Mouse (Mus musculus) neural tube, embryonic 12.5 days (tissue): ENCODE measurements around the gene Psmc4. TPM values are rescaled to one million over a fixed set of nuclear protein-coding genes. Genes with fewer than 3 reads are reported as not detected.
A peak's percentile ranks its signal among the peaks of the same experiment; 100 is the strongest.

Experiments
- ATAC-seq: fragments of 200-750 bp; cut with Nextera tagmentation; 2 replicates; pipeline ENCODE4 v1.8.0; 2017; ENCODE audit warnings: low read depth, mild to moderate bottlenecking, moderate TSS enrichment, moderate library complexity; ENCODE audit not compliant: low FRiP score
- H3K27ac ChIP-seq: fragments of 300-500 bp; sonication (generic); 2 replicates; pipeline ENCODE4 v1.5.1; 2016
- H3K27me3 ChIP-seq: fragments of 300-500 bp; sonication (generic); replicated peaks from 2 replicates; pipeline ENCODE4 v1.6.1; 2016; ENCODE audit warnings: mild to moderate bottlenecking
- H3K36me3 ChIP-seq: fragments of 300-500 bp; sonication (generic); 2 replicates; pipeline ENCODE4 v1.6.1; 2016; ENCODE audit warnings: mild to moderate bottlenecking
- H3K4me1 ChIP-seq: fragments of 300-500 bp; sonication (generic); 2 replicates; pipeline ENCODE4 v1.6.1; 2016
- H3K4me2 ChIP-seq: fragments of 300-500 bp; sonication (generic); replicated peaks from 2 replicates; pipeline ENCODE4 v1.6.1; 2016; ENCODE audit warnings: mild to moderate bottlenecking
- H3K4me3 ChIP-seq: fragments of 300-500 bp; sonication (generic); 2 replicates; pipeline ENCODE4 v1.5.1; 2016
- H3K9ac ChIP-seq: fragments of 300-500 bp; sonication (generic); 2 replicates; pipeline ENCODE4 v1.6.1; 2016; ENCODE audit warnings: mild to moderate bottlenecking
- H3K9me3 ChIP-seq: fragments of 300-500 bp; sonication (generic); 2 replicates; pipeline ENCODE4 v1.6.1; 2016; ENCODE audit warnings: mild to moderate bottlenecking
- WGBS: fragments of 180-500 bp; shearing (Covaris S2); methylation state at CpG from one replicate; pipeline ENCODE4 v1.1.7; 2016; 5-methylcytosine and 5-hydroxymethylcytosine counted together
- polyA plus RNA-seq: library from polyadenylated mRNA; unstranded; fragments of >200 nt; fragmentation: Nextera tagmentation; extraction: Ambion mirVana; gene quantifications from 2 replicates; pipeline ENCODE4 v1.2.1, GENCODE M21; 2016

Psmc4 gene
- polyA plus RNA-seq, 1 experiment from 2014 or later: 331 TPM

DNA sequence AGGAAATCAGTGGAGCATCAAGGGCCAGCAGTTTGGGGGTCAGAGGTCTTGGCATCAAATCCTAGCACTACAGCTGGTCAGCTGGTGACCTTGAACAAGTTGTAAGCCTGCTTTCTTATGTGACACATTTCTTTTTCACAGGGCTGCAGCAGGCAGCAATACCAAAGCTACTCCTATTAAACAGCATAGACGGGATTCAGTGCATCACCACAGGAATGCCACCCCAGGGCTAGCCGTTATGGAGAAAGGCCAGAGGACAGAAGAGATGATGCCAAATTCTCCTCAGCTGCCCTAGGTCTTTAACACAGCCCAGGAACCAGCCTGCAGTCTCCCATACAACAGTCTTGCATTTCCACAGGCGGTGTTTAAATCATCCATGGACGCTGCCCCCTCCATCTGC lies 5.4 kb downstream of the Psmc4 start:
- 86% methylated on average over 4 of the region's 4 CpGs for WGBS
- Histone ChIP-seq H3K9me3 (no peaks in the 10 kb centered on the region), H3K27ac (no peak overlapping the region), H3K9ac (no peak overlapping the region), H3K4me2 (no peak overlapping the region), H3K36me3 (peaks cover 94% of the 10 kb centered on the region), H3K27me3 (no peaks in the 10 kb centered on the region), H3K4me3 (no peak overlapping the region), H3K4me1 (peaks cover 9% of the 10 kb centered on the region)
- no peak for ATAC-seq

DNA sequence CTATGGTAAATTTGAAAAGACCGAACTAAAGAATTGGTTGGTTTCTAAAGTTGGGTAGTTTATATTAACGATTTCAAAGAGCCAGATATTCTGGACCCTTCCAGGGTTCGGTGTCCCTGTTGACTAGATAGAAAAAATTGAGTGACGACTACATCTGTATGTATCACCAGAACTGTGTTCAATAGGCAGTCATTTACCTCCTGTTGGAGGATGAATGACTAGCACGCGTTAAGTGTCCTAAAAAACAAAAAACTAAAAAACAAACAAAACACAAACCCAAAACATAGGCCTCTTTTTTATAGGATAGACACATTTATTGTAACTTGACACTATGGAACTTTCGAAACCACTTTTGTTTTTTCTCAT lies 35.5 kb downstream of the Psmc4 start:
- Histone ChIP-seq H3K27ac (no peak overlapping the region), H3K4me3 (peak overlapping the region; percentile 61), H3K4me2 (peak overlapping the region; percentile 94), H3K27me3 (no peaks in the 10 kb centered on the region), H3K9me3 (no peaks in the 10 kb centered on the region), H3K9ac (peak overlapping the region; percentile 84), H3K4me1 (peaks cover 10% of the 10 kb centered on the region; the same call in 1 of the 2 replicates), H3K36me3 (no peaks in the 10 kb centered on the region; the same call in 1 of the 2 replicates)
- ATAC-seq: peak; percentile 42; the same call in 1 of the 2 replicates
- 24% methylated on average over 7 of the region's 7 CpGs for WGBS

DNA sequence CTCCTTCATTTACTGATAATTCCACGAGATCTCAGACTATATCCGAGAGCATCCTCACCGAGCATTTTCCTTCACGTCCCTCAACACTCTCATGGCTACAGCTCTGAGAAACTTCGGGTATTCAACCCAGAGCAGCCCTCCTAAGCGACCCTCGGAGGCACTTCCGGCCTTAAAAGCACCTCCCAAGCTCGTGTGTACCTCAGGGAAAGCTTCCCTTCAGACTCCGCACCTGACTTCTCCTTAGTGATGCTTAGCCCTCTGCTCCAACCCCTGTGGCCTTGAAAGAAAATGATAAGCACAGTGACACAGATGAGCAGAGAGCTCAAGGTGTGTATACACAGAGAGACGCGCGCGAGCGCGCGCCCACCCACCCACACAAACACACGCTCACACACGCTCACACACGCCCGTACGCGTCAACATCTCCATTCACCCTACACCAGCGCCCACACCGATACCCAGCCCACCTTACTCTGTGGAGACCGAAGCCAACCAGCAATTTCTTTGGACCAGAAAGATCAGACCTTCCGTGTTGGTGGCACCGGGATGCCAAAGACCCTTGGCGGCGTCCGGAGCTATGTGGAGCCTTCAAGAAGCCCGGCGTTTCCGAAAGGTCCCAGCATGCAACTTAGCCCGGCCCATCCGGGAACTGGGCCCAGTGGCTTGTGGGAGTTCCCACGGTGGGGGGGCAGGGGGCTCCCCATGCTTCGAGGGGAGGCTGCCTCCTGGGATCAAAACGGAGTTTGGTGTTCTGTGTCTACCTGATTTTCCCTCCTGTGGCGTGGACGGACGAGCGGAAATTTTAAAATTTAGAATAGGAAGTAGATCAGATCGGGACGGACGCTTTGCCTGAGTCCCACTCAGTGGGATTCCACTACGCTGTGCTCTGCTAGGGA lies 36.1 kb downstream of the Psmc4 start, which contains the start of gene Zfp850:
Gene Zfp850, minus strand, starts transcription at position 567 of the 896 bp plus-strand sequence.
- Histone ChIP-seq H3K4me1 (peaks cover 10% of the 10 kb centered on the region; the same call in 1 of the 2 replicates), H3K27ac (no peak within 1 kb of the TSS), H3K4me2 (peak within 1 kb of the TSS; percentile 94), H3K27me3 (no peaks in the 10 kb centered on the region), H3K36me3 (no peaks in the 10 kb centered on the region; the same call in 1 of the 2 replicates), H3K4me3 (peak within 1 kb of the TSS; percentile 61), H3K9ac (peak within 1 kb of the TSS; percentile 84), H3K9me3 (no peaks in the 10 kb centered on the region)
- under 1% methylated on average over 47 of the region's 47 CpGs for WGBS
- ATAC-seq: peak; percentile 90

DNA sequence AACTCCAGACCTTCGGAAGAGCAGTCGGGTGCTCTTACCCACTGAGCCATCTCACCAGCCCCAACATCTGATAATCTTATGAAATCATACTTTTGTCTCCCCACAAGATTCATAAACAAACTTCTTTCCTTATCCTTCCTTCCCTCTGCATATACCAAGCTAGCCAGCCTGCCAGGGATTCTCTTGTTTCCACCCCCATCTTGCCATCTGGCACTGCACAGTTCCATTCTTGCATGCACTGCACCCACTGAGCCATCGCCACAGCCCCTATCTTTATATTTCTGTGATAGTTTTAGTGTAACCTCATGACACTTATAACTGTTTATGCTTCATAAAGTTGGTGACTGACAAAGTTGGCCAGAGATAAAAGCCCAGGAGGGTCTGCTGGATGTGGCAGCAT lies 39.6 kb downstream of the Psmc4 start:
- H3K9ac ChIP-seq: no peak overlapping the region
- H3K9me3 ChIP-seq: no peaks in the 10 kb centered on the region
- H3K27me3 ChIP-seq: no peaks in the 10 kb centered on the region
- H3K4me1 ChIP-seq: peaks cover 10% of the 10 kb centered on the region; the same call in 1 of the 2 replicates
- H3K36me3 ChIP-seq: peaks cover 18% of the 10 kb centered on the region
- H3K4me3 ChIP-seq: no peak overlapping the region
- ATAC-seq: no peak
- H3K4me2 ChIP-seq: no peak overlapping the region
- 98% methylated on average over 3 of the region's 3 CpGs for WGBS
- no peak overlapping the region for H3K27ac ChIP-seq

Other genes starting within 250 kb of the Psmc4 start
- gene Zfp626, start 242.9 kb downstream of the Psmc4 start, polyA plus RNA-seq: 2.5 and 3.0 TPM in 2 replicates
- gene Zfp59, start 211.5 kb downstream of the Psmc4 start, polyA plus RNA-seq: 9.3 and 10.5 TPM in 2 replicates
- 2.0 and 2.4 TPM in 2 replicates for gene Zfp607a, start 192.6 kb downstream of the Psmc4 start, polyA plus RNA-seq
- 15.8 and 16.1 TPM in 2 replicates for gene Zfp974, start 120.6 kb downstream of the Psmc4 start, polyA plus RNA-seq
- gene Zfp780b, start 70.9 kb downstream of the Psmc4 start, polyA plus RNA-seq: 26.3 and 27.5 TPM in 2 replicates
- gene Zfp850, start 36.0 kb downstream of the Psmc4 start, polyA plus RNA-seq: 6.0 and 6.6 TPM in 2 replicates
- not detected in 2 replicates for gene Fcgbp, start 21.1 kb upstream of the Psmc4 start, polyA plus RNA-seq
- 0.05 TPM in 1 of 2 replicates, not detected in the other for gene 9530053A07Rik, start 79.4 kb upstream of the Psmc4 start, polyA plus RNA-seq
- 118 and 135 TPM in 2 replicates for gene Fbl, start 119.6 kb upstream of the Psmc4 start, polyA plus RNA-seq
- 20.4 and 22.0 TPM in 2 replicates for gene Dyrk1b, start 129.4 kb upstream of the Psmc4 start, polyA plus RNA-seq
- 27.7 and 31.9 TPM in 2 replicates for gene Eid2, start 217.8 kb upstream of the Psmc4 start, polyA plus RNA-seq
- gene Eid2b, start 227.6 kb upstream of the Psmc4 start, polyA plus RNA-seq: 29.8 and 30.7 TPM in 2 replicates
- 0.68 and 1.1 TPM in 2 replicates for gene Selenov, start 241.1 kb upstream of the Psmc4 start, polyA plus RNA-seq